Mouse (Mus musculus) liver, postnatal 0 days (tissue): Measurements from ENCODE around the gene Xiap.

Experiments used
- CTCF ChIP-seq: sonication (generic); IDR thresholded peaks from 2 replicates; pipeline ENCODE4 v1.5.1; 2016; ENCODE audit warnings: antibody characterized with exemption, low read depth
- EP300 ChIP-seq: IDR thresholded peaks from 2 replicates; pipeline ENCODE4 v1.6.1; 2016; ENCODE audit warnings: antibody characterized with exemption, low read depth, mild to moderate bottlenecking

- TF ChIP-seq EP300 (no peak), CTCF (no peak)
Observed at GRCm38 (mm10) chrX:42151024-42151754, 91.7 kb downstream of the Xiap start.
